Mouse (Mus musculus) gastrocnemius, postnatal 14 days (tissue): ENCODE measurements around the gene Txlng. TPM values are rescaled to one million over a fixed set of nuclear protein-coding genes. Genes with fewer than 3 reads are reported as not detected.
A peak's percentile ranks its signal among the peaks of the same experiment; 100 is the strongest.

Experiments
- DNase-seq: peaks from one replicate; pipeline ENCODE4 v3.0.0; 2021; ENCODE audit warnings: mixed read lengths
- intact Hi-C: fragments of 180-260 bp; cut with DNase I; formaldehyde crosslinking; loops from one replicate; pipeline ENCODE4 v1.15.1; 2025; ENCODE audit warnings: low total_unique reads
- microRNA-seq, 2 experiments: library from miRNA; unstranded; fragments of <30 nt; microRNA quantifications; one replicate each; pipeline ENCODE4 v1.2.0; 2021
- total RNA-seq, 2 experiments: library from RNA; stranded (reverse); gene quantifications; 2 replicates each; pipeline ENCODE4 v1.2.3; 2021

Txlng gene
- total RNA-seq, 2 experiments from 2014 or later: 5.6 to 6.7 TPM

DNA sequence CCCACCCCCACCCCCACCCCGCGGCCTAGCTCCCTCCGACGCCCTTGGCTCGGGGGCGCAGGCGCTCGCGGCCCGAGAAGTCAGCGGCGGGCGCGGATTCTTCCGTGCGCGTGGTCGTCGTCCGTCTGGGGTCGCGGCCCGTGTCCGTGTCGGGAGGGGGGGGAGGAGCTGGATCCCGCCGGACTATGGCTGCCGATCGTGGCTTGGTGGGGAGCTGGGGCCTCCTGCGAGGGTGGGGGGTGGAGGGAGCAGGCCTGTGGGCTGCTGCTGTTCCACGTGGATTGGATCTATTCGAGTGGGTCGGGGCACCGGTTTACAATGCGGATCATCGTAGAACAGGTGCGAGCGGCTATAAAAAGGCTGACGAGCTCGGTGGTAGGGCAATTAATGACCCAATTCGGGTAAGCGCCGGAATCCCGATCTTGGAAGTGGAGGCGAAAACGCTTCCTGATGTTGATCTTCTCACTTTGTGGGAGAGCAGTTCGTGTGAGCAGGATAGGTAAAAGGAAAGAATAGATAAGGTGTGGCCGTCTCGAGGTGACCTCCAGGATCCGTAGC lies 68.2 kb downstream of the Txlng start:
- intact Hi-C loops: no loop called here

DNA sequence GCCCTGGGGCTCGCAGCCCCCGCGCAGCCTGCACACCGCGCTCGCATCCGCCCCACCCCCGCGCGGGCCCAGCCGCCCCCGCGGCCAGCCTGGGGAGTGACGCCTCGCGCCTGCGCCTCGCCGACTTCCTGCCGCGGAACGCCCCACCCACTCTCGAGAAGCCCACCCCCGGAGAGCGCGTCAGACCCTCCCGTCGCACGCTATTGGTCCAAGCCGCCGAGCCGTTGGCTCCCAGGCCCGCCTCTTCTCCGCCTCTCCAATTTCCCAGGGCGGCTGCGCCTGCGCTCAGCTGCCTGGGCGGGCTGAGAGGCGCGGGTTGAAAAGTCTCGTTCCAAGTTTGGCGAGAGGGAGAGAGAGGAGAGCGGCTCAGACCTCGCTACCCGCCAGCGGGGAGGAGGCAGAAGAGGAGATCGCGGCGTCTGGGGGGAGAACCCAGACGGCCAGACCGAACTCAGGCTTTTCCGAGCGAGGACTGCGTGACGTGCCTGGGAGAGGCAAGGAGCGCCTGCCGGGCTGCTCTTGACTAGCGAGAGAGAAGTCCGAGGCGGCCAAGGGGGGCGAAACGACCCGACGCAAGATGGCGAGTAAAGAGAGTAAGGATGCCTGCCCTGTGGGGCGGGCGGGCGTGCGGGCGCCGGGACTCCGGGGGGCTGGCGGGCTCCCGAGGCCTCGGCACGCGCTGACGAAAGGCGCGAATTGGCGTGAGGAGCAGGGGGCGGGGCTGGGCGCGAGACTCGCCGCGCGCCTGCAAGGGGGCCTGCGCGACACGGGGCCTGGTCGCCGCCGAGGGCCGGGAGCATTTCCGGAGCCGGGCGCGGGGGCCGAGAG lies 68.9 kb downstream of the Txlng start, which contains the start of gene Rbbp7:
TSS of gene Rbbp7 (plus strand) at position 288 of the 828 bp plus-strand sequence.
- peak; percentile 94 for DNase-seq
- intact Hi-C loops: no loop called here

More for the DNA sequence above, 68.2 kb downstream of the Txlng start:
- peak; percentile 36 for DNase-seq

- no peak for DNase-seq
- intact Hi-C loops: no loop called here
Observed at GRCm38 (mm10) chrX:162759251-162760114, 69.8 kb downstream of the Txlng start.

DNA sequence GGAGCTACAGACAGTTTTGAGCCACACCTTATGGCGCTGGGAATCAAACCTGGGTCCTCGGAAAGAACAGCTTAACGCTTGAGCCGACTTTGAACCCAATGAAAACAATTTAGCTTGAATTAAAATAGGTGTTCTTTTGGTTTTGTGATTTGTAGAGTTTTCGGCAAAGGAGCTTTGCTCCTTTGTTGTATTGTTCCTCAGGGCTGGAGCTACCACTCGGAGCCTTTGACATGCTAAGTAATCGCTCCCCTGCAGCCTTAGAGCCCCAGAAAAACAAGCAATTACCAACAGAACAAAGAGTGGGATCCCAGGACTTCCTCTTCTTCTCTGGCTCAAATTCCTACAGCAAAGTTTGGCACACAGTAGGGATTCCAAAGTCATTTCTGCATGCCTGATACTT lies 73.2 kb downstream of the Txlng start:
- no peak for DNase-seq
- intact Hi-C loops: no loop called here

DNA sequence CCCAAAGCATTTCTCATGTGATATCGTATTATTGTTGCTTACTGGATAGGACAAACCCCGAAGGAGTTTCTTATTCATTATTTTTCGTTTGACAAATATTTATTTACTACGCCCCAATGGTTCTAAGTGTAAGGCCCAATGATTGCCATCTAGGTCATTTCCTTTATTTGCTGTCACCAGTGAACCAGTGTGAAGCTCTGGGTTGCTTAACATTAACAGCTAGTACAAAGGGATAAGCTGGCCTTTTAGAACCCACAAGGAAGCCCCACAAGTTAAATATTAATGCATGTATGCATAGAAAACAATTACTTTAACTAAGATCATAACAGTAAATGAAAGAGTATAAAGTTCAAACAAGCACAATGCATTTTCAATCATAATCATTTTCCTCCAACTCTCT lies 74.9 kb downstream of the Txlng start:
- DNase-seq: no peak
- intact Hi-C loops: no loop called here

DNA sequence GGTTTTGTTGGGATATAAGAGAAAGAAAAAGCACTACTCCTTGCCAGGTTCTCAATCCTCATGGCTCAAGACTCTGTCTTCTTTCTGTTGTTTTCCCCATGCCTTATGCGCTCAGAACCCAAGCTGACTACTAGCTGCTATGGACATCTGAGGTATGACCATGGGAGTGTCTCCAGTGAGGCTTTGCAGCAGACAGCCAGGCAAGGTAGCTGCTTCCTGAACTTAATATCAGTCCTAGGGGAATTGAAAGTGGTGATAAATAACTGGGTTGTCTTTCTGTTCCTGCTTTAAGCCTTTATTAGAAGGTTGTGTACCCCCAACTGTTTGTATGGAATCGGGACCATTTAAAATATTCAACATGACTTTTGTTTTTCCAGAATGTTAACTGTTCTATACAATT lies 76.8 kb downstream of the Txlng start:
- intact Hi-C loops: no loop called here
- DNase-seq: no peak

DNA sequence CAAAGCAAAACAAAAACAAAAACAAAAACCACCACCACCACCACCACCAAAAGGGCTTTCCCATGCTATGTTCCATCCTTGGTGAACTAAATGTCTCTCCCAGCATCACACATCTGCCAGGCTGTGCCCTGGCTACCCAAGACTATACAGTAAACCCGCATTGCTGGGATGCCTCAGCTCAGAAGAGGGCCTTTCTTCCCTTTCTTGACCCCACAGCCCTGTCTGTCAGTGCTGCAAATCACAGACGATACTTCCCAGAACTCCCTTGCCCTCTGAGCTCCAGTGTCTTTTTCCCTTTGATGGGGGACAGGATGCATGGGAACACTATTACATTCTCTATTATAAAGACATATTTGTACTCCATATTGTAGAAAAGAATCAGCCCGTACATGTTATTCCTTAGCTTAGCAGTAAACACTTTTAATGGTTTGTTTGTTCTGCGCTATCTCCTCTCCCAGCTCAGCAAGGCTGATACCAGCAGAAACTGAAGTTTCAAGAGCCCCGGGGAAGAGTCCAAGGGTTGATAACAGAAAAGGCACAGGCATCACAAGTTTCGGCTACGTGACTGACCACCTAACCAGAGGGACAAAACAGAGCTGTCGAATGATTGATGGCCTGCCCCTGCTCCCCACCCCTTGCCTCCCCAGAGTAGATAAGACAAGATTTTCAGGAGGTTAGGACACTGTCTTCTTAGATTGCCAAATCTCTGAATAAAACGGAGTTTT lies 80.4 kb downstream of the Txlng start:
- no peak for DNase-seq
- intact Hi-C loops: no loop called here

- intact Hi-C loops: no loop called here
- no peak for DNase-seq
Observed at GRCm38 (mm10) chrX:162736140-162736659, 93.1 kb downstream of the Txlng start.

DNA sequence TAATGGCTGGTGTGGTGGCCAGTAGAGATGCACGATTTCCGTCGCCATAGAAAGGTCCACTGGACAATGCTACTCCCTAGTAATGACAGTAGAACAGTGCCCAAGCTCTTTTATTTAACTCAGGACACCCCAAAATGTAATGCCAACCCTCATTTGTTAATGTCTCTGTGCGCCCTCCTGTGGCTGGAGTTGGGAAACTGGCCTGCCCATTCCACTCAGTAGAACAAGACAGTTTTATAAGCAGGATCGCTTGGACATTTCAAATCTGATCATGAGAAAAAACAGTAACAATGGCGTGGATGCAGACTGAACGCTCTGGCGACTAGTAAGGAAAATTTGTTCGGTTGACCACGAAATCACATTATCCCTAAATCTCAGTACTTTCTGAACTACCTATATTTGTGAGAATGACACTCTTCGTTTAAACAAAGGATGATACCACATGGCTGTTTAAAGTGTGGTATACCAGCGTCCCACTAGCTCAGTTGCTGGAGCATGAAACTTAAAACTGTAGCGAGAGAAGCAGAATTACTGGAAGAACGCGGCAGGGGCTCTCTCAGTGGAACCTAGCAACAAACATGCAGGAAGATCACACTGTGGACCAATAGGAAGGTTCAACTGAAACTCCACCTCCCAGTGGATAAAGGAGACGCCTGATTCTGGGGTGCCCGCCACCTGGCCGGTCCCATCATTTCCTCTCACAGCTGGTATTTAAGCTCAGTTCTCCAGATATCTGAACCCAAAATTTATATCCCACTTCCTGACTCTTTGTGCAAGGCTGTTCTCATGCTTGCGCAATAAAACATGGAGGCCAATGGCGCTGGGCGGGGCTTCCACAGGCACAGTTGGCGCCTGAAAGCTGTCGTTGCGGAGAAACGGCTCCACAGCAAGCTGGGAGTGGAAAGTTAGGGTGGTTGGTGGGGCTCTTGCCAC lies 94.0 kb downstream of the Txlng start:
- peak; percentile 50 for DNase-seq
- intact Hi-C loops: no loop called here

GRCm38 (mm10) chrX:162730031-162730430 lies 99.2 kb downstream of the Txlng start:
- intact Hi-C loops: no loop called here

More at GRCm38 (mm10) chrX:162730031-162730430, 99.2 kb downstream of the Txlng start:
- DNase-seq: no peak

Small RNA genes lying within 50 kb of the gene (microRNA-seq; reads per million reads assigned to microRNA genes)
- 0 reads per million in 2 experiments for gene Mir3473a

Other genes with a start within 250 kb of the Txlng start
- 1 to 10 TPM; 1.7 to 2.9 TPM for gene Reps2, start 185.8 kb downstream of the Txlng start, total RNA-seq
- gene Rbbp7, start 69.1 kb downstream of the Txlng start, total RNA-seq: 100 to 1,000 TPM; 112 to 125 TPM
- gene Syap1, start 59.0 kb upstream of the Txlng start, total RNA-seq: 10 to 100 TPM; 28.2 to 29.0 TPM
- 10 to 100 TPM; 10.3 to 10.4 TPM for gene Ctps2, start 71.8 kb upstream of the Txlng start, total RNA-seq
- not detected for gene S100g, start 135.1 kb upstream of the Txlng start, total RNA-seq